Mouse (Mus musculus): ENCODE data around the gene 1700024P04Rik. TPM values are rescaled to one million over a fixed set of nuclear protein-coding genes. Genes with fewer than 3 reads are reported as not detected.
"Not testable (repeated sequence)": the region's sequence is repeated elsewhere in the genome, so short reads cannot be mapped to it uniquely, and the experiment has no call there.

Gene 1700024P04Rik
- polyA plus RNA-seq, 1 experiment from 2014 or later, result not detected

GRCm38 (mm10) chr13:99019831-99020669, 35.7 kb upstream of the 1700024P04Rik start:
- H3K9me3 ChIP-seq (ENCODE audit: low read length), result no peaks in the 10 kb centered on the region
- no peak for TF ChIP-seq EP300 (IDR thresholded peaks at IDR 0.05)
- TF ChIP-seq CTCF (IDR thresholded peaks at IDR 0.05), result no peak
- no peak overlapping the region for H3K9ac ChIP-seq (replicated peaks; ENCODE audit: low read depth)
- no peak overlapping the region for H3K4me2 ChIP-seq (replicated peaks; ENCODE audit: low read depth, low read length)
- H3K27me3 ChIP-seq (replicated peaks; ENCODE audit: insufficient read depth, low read length), result no peaks in the 10 kb centered on the region
- WGBS, result 83% methylated on average over 11 of the region's 11 CpGs
- H3K4me3 ChIP-seq (ENCODE audit: low read depth, low read length), result no peak overlapping the region
- ATAC-seq (no peak), DNase-seq (ENCODE audit: low spot score) (no peak)
- H3K27ac ChIP-seq (ENCODE audit: low read length), result no peak overlapping the region
- no peaks in the 10 kb centered on the region for H3K4me1 ChIP-seq (ENCODE audit: insufficient read depth, low read depth, low read length)
- H3K36me3 ChIP-seq (ENCODE audit: insufficient read depth, low read length), result no peaks in the 10 kb centered on the region

DNA sequence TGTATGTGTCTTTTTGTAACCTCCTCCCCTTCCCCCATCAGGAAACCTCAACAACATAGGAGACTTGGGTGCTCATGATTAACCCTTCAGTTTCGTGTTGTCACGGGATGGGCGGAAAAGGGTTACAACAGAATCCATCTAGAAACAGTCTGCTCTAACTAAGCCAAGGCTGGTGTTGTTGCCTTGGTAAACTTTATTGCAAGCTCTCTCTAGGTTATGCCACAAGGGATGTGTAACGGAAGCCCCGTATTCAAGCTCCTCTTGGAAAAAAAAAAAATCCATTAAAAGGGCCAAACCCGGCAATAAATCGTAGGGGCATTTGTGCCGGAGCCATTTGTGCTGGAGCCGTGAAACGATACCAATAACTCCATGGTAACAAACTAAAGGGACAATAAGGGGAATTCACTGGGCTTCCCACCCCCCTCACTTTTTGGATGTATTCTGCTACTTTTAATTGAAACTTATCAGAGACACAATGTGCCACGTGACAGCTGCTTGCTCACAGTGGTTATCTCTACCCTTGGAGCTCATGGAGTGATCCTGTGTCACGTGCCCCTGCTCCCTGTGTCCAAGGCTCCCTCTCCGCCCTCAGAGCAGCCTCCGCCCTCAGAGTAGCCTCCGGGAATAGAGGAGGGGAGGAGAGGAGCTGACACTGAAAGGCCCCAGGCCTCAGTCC, 34.3 kb upstream of the 1700024P04Rik start:
- no peak overlapping the region for H3K4me2 ChIP-seq (replicated peaks; ENCODE audit: low read depth, low read length)
- H3K4me1 ChIP-seq (ENCODE audit: insufficient read depth, low read depth, low read length), result no peaks in the 10 kb centered on the region
- WGBS, result 74% methylated on average over 15 of the region's 15 CpGs
- H3K9me3 ChIP-seq (ENCODE audit: low read length), result no peaks in the 10 kb centered on the region
- TF ChIP-seq CTCF (IDR thresholded peaks at IDR 0.05) (no peak), EP300 (IDR thresholded peaks at IDR 0.05) (no peak)
- H3K36me3 ChIP-seq (ENCODE audit: insufficient read depth, low read length), result no peaks in the 10 kb centered on the region
- no peaks in the 10 kb centered on the region for H3K27me3 ChIP-seq (replicated peaks; ENCODE audit: insufficient read depth, low read length)
- H3K9ac ChIP-seq (replicated peaks; ENCODE audit: low read depth), result no peak overlapping the region
- ATAC-seq, result no peak
- H3K27ac ChIP-seq (ENCODE audit: low read length), result no peak overlapping the region
- H3K4me3 ChIP-seq (ENCODE audit: low read depth, low read length), result no peak overlapping the region
- no peak for DNase-seq (ENCODE audit: low spot score)

GRCm38 (mm10) chr13:99016696-99017095, 32.3 kb upstream of the 1700024P04Rik start:
- Histone ChIP-seq H3K4me3 (ENCODE audit: low read depth, low read length) (no peak overlapping the region), H3K4me2 (replicated peaks; ENCODE audit: low read depth, low read length) (no peak overlapping the region), H3K9ac (replicated peaks; ENCODE audit: low read depth) (no peak overlapping the region), H3K27ac (ENCODE audit: low read length) (no peak overlapping the region), H3K9me3 (ENCODE audit: low read length) (no peaks in the 10 kb centered on the region), H3K36me3 (ENCODE audit: insufficient read depth, low read length) (no peaks in the 10 kb centered on the region), H3K27me3 (replicated peaks; ENCODE audit: insufficient read depth, low read length) (no peaks in the 10 kb centered on the region), H3K4me1 (ENCODE audit: insufficient read depth, low read depth, low read length) (no peaks in the 10 kb centered on the region)
- no peak for DNase-seq (ENCODE audit: low spot score)
- no peak for ATAC-seq
- WGBS, result 63% methylated on average over 4 of the region's 4 CpGs
- no peak for TF ChIP-seq CTCF (IDR thresholded peaks at IDR 0.05)
- no peak for TF ChIP-seq EP300 (IDR thresholded peaks at IDR 0.05)

GRCm38 (mm10) chr13:99012891-99013290, 28.5 kb upstream of the 1700024P04Rik start:
- WGBS, result 81% methylated on average over 5 of the region's 5 CpGs
- Histone ChIP-seq H3K4me1 (ENCODE audit: insufficient read depth, low read depth, low read length) (no peaks in the 10 kb centered on the region), H3K27me3 (replicated peaks; ENCODE audit: insufficient read depth, low read length) (no peaks in the 10 kb centered on the region), H3K9me3 (ENCODE audit: low read length) (no peaks in the 10 kb centered on the region), H3K4me2 (replicated peaks; ENCODE audit: low read depth, low read length) (no peak overlapping the region), H3K9ac (replicated peaks; ENCODE audit: low read depth) (no peak overlapping the region), H3K27ac (ENCODE audit: low read length) (no peak overlapping the region), H3K36me3 (ENCODE audit: insufficient read depth, low read length) (no peaks in the 10 kb centered on the region), H3K4me3 (ENCODE audit: low read depth, low read length) (no peak overlapping the region)
- DNase-seq (ENCODE audit: low spot score) (no peak), ATAC-seq (no peak)
- TF ChIP-seq CTCF (IDR thresholded peaks at IDR 0.05), result no peak
- no peak for TF ChIP-seq EP300 (IDR thresholded peaks at IDR 0.05)

DNA sequence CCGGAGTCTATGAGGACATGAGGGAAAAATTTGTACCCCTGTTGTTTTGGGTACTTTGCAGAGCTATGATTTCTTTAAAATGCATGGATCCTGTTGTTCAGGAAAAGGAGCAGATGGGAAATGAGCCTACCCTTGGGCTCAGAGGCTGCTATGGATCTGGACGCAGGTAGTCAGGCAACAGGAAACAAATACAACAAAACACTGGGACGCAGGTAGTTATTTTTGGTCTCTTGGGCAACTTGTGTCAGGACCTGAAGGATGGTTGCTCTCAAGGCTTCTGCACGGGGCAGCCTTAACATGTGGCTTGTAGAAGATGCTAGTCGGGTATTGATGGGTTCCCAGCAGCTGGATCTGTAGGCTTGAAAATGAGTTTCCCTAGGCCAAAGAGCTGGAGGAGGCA, 23.6 kb upstream of the 1700024P04Rik start:
- Histone ChIP-seq H3K9ac (replicated peaks; ENCODE audit: low read depth) (no peak overlapping the region), H3K9me3 (ENCODE audit: low read length) (no peaks in the 10 kb centered on the region), H3K4me1 (ENCODE audit: insufficient read depth, low read depth, low read length) (no peaks in the 10 kb centered on the region), H3K4me2 (replicated peaks; ENCODE audit: low read depth, low read length) (no peak overlapping the region), H3K27me3 (replicated peaks; ENCODE audit: insufficient read depth, low read length) (no peaks in the 10 kb centered on the region), H3K4me3 (ENCODE audit: low read depth, low read length) (no peak overlapping the region), H3K27ac (ENCODE audit: low read length) (no peak overlapping the region), H3K36me3 (ENCODE audit: insufficient read depth, low read length) (no peaks in the 10 kb centered on the region)
- DNase-seq (ENCODE audit: low spot score) (no peak), ATAC-seq (no peak)
- TF ChIP-seq EP300 (IDR thresholded peaks at IDR 0.05), result no peak
- TF ChIP-seq CTCF (IDR thresholded peaks at IDR 0.05), result no peak
- WGBS, result 86% methylated on average over 5 of the region's 5 CpGs

DNA sequence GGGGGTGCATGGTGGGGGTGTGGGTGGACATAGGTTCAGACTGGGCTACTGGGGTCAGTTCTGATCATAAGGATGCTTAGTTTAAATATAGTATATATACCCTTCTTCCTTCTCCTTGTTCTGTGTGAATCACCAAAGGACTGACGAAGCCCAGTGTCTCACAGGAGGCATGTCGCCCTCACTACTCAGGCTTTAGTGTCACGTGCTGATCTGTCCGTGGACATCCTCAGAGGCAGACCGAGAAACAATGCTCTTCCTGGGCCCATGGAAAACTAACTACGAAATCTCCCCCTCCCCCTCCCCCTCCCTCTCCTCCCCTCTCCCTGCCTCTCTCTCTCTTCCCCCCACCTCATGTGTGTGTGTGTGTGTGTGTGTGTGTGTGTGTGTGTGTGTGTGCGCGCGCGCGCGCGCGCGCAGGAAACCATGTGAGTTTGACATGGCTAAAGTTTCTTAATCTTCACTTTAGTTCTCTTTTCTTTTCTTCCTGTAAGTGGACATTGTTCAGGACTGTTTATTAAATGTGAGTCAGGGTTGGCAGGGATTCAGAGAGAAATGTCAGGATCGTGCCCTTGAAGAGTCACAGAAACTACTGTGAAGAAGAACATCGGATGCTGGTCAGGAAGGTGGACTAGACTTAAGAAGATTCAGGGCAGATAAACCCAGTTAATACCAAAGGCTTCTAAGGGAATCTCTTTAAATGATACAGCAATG, 22.2 kb upstream of the 1700024P04Rik start:
- peak; percentile 59 for ATAC-seq
- H3K9ac ChIP-seq (replicated peaks; ENCODE audit: low read depth), result no peak overlapping the region
- no peaks in the 10 kb centered on the region for H3K4me1 ChIP-seq (ENCODE audit: insufficient read depth, low read depth, low read length)
- no peaks in the 10 kb centered on the region for H3K27me3 ChIP-seq (replicated peaks; ENCODE audit: insufficient read depth, low read length)
- H3K4me3 ChIP-seq (ENCODE audit: low read depth, low read length), result no peak overlapping the region
- DNase-seq (ENCODE audit: low spot score), result peak; percentile 46
- no peak overlapping the region for H3K27ac ChIP-seq (ENCODE audit: low read length)
- WGBS, result 53% methylated on average over 13 of the region's 17 CpGs
- no peaks in the 10 kb centered on the region for H3K9me3 ChIP-seq (ENCODE audit: low read length)
- no peaks in the 10 kb centered on the region for H3K36me3 ChIP-seq (ENCODE audit: insufficient read depth, low read length)
- no peak overlapping the region for H3K4me2 ChIP-seq (replicated peaks; ENCODE audit: low read depth, low read length)
- TF ChIP-seq EP300 (IDR thresholded peaks at IDR 0.05) (no peak), CTCF (IDR thresholded peaks at IDR 0.05) (no peak)

- not testable (repeated sequence) for H3K9me3 ChIP-seq (ENCODE audit: low read length); H3K36me3 ChIP-seq (ENCODE audit: insufficient read depth, low read length); H3K9ac ChIP-seq (replicated peaks; ENCODE audit: low read depth); H3K4me1 ChIP-seq (ENCODE audit: insufficient read depth, low read depth, low read length); DNase-seq (ENCODE audit: low spot score); H3K27me3 ChIP-seq (replicated peaks; ENCODE audit: insufficient read depth, low read length); H3K27ac ChIP-seq (ENCODE audit: low read length); H3K4me2 ChIP-seq (replicated peaks; ENCODE audit: low read depth, low read length); H3K4me3 ChIP-seq (ENCODE audit: low read depth, low read length); ATAC-seq
- 94% methylated on average over 2 of the region's 2 CpGs for WGBS
Measured at GRCm38 (mm10) chr13:99001652-99002051, 17.3 kb upstream of the 1700024P04Rik start.
